Mouse (Mus musculus) embryonic facial prominence, embryonic 11.5 days (tissue): ENCODE results near the gene Tgfbr1. TPM values are rescaled to one million over a fixed set of nuclear protein-coding genes. Genes with fewer than 3 reads are reported as not detected.

Experiments used
- ATAC-seq: fragments of 200-750 bp; cut with Nextera tagmentation; replicated peaks from 2 replicates; pipeline ENCODE4 v1.8.0; 2017; ENCODE audit warnings: low read depth; ENCODE audit not compliant: insufficient number of reproducible peaks, low FRiP score, low TSS enrichment
- DNase-seq: peaks from one replicate; pipeline ENCODE4 v3.0.0-alpha.2; 2015; ENCODE audit warnings: low spot score
- H3K27ac ChIP-seq: fragments of 300-500 bp; sonication (generic); replicated peaks from 2 replicates; pipeline ENCODE4 v1.5.1; 2014; ENCODE audit warnings: mild to moderate bottlenecking, low read depth, low read length, control low read depth
- H3K27me3 ChIP-seq: fragments of 300-500 bp; sonication (generic); 2 replicates; pipeline ENCODE4 v1.6.1; 2014; ENCODE audit warnings: mild to moderate bottlenecking, low read length, moderate library complexity, mixed read lengths; ENCODE audit not compliant: control insufficient read depth, insufficient read depth
- H3K36me3 ChIP-seq: fragments of 300-500 bp; sonication (generic); replicated peaks from 2 replicates; pipeline ENCODE4 v1.6.1; 2014; ENCODE audit warnings: low read depth, mild to moderate bottlenecking, low read length, moderate library complexity, mixed read lengths; ENCODE audit not compliant: control insufficient read depth, insufficient read depth
- H3K4me1 ChIP-seq: fragments of 300-500 bp; sonication (generic); 2 replicates; pipeline ENCODE4 v1.6.1; 2014; ENCODE audit warnings: low read length, mixed read lengths; ENCODE audit not compliant: control insufficient read depth, insufficient read depth
- H3K4me2 ChIP-seq: fragments of 300-500 bp; sonication (generic); 2 replicates; pipeline ENCODE4 v1.6.1; 2014; ENCODE audit warnings: low read depth, mild to moderate bottlenecking, control low read depth, low read length, moderate library complexity
- H3K4me3 ChIP-seq: fragments of 300-500 bp; sonication (generic); 2 replicates; pipeline ENCODE4 v1.5.1; 2014; ENCODE audit warnings: low read depth, low read length, control low read depth
- H3K9ac ChIP-seq: fragments of 300-500 bp; sonication (generic); replicated peaks from 2 replicates; pipeline ENCODE4 v1.6.1; 2014; ENCODE audit warnings: mild to moderate bottlenecking, control low read depth, low read length
- H3K9me3 ChIP-seq: fragments of 300-500 bp; sonication (generic); replicated peaks from 2 replicates; pipeline ENCODE4 v1.6.1; 2016; ENCODE audit warnings: mild to moderate bottlenecking, low read length, inconsistent platforms, mixed read lengths; ENCODE audit not compliant: control insufficient read depth
- WGBS: fragments of 180-500 bp; shearing (Covaris S2); extraction: QIAGEN DNeasy Blood & Tissue Kit; methylation state at CpG from one replicate; pipeline ENCODE4 v1.1.7; 2014; 5-methylcytosine and 5-hydroxymethylcytosine counted together
- polyA plus RNA-seq: library from polyadenylated mRNA; unstranded; fragments of >200 nt; fragmentation: Nextera tagmentation; extraction: Ambion mirVana; gene quantifications from 2 replicates; pipeline ENCODE4 v1.2.1, GENCODE M21; 2014

Tgfbr1 gene
- polyA plus RNA-seq, 1 experiment from 2014 or later: 111 TPM

- H3K9me3 ChIP-seq: no peaks in the 10 kb centered on the region
- peak; percentile 83 for DNase-seq
- peak overlapping the region; percentile 94 for H3K4me2 ChIP-seq
- WGBS: under 1% methylated on average over 32 of the region's 32 CpGs
- H3K4me1 ChIP-seq: no peaks in the 10 kb centered on the region; the same call in 1 of the 2 replicates
- H3K36me3 ChIP-seq: no peaks in the 10 kb centered on the region
- H3K27me3 ChIP-seq: no peaks in the 10 kb centered on the region
- H3K9ac ChIP-seq: peak overlapping the region; percentile 70
- H3K27ac ChIP-seq: peak overlapping the region; percentile 80
- no peak for ATAC-seq
- peak overlapping the region; percentile 94 for H3K4me3 ChIP-seq
These were observed 861 bp upstream of the Tgfbr1 start for GRCm38 (mm10) chr4:47352061-47352661.

- Histone ChIP-seq H3K9ac (peak overlapping the region; percentile 94), H3K4me1 (no peaks in the 10 kb centered on the region; the same call in 1 of the 2 replicates), H3K4me3 (peak overlapping the region; percentile 94), H3K36me3 (no peaks in the 10 kb centered on the region), H3K9me3 (no peaks in the 10 kb centered on the region), H3K4me2 (peak overlapping the region; percentile 70), H3K27me3 (no peaks in the 10 kb centered on the region), H3K27ac (peak overlapping the region; percentile 94)
- under 1% methylated on average over 63 of the region's 73 CpGs for WGBS
- DNase-seq (peak; percentile 68), ATAC-seq (peak; percentile 66)
These were observed 542 bp downstream of the Tgfbr1 start for GRCm38 (mm10) chr4:47353416-47354111.

GRCm38 (mm10) chr4:47354304-47354703 is 1.3 kb downstream of the Tgfbr1 start:
- H3K4me3 ChIP-seq: peak overlapping the region; percentile 94
- no peaks in the 10 kb centered on the region for H3K36me3 ChIP-seq
- no peaks in the 10 kb centered on the region for H3K27me3 ChIP-seq
- no peak for ATAC-seq
- no peaks in the 10 kb centered on the region; the same call in 1 of the 2 replicates for H3K4me1 ChIP-seq
- no peak for DNase-seq
- no peaks in the 10 kb centered on the region for H3K9me3 ChIP-seq
- no peak overlapping the region for H3K27ac ChIP-seq
- no peak overlapping the region; the same call in 1 of the 2 replicates for H3K9ac ChIP-seq
- 37% methylated on average over 3 of the region's 3 CpGs for WGBS
- H3K4me2 ChIP-seq: peak overlapping the region; percentile 70

GRCm38 (mm10) chr4:47362662-47363061 is 9.6 kb downstream of the Tgfbr1 start:
- Histone ChIP-seq H3K27ac (no peak overlapping the region), H3K9me3 (no peaks in the 10 kb centered on the region), H3K4me2 (no peak overlapping the region), H3K9ac (no peak overlapping the region), H3K36me3 (no peaks in the 10 kb centered on the region), H3K27me3 (no peaks in the 10 kb centered on the region), H3K4me3 (no peak overlapping the region), H3K4me1 (no peaks in the 10 kb centered on the region)
- no peak for DNase-seq
- no peak for ATAC-seq
- WGBS: 92% methylated on average over 2 of the region's 2 CpGs

GRCm38 (mm10) chr4:47363134-47363533 is 10.1 kb downstream of the Tgfbr1 start:
- no peak overlapping the region for H3K4me3 ChIP-seq
- no peak overlapping the region for H3K4me2 ChIP-seq
- H3K27ac ChIP-seq: no peak overlapping the region
- H3K27me3 ChIP-seq: no peaks in the 10 kb centered on the region
- H3K9ac ChIP-seq: no peak overlapping the region
- no peaks in the 10 kb centered on the region for H3K36me3 ChIP-seq
- H3K4me1 ChIP-seq: no peaks in the 10 kb centered on the region
- no peaks in the 10 kb centered on the region for H3K9me3 ChIP-seq
- ATAC-seq (no peak), DNase-seq (no peak)
- 44% methylated on average over 3 of the region's 3 CpGs for WGBS

GRCm38 (mm10) chr4:47368717-47369116 is 15.7 kb downstream of the Tgfbr1 start:
- no peak overlapping the region for H3K27ac ChIP-seq
- no peaks in the 10 kb centered on the region for H3K27me3 ChIP-seq
- WGBS: 85% methylated on average over 2 of the region's 2 CpGs
- DNase-seq (no peak), ATAC-seq (no peak)
- no peaks in the 10 kb centered on the region for H3K4me1 ChIP-seq
- no peak overlapping the region for H3K9ac ChIP-seq
- H3K9me3 ChIP-seq: no peaks in the 10 kb centered on the region
- H3K36me3 ChIP-seq: no peaks in the 10 kb centered on the region
- no peak overlapping the region for H3K4me2 ChIP-seq
- no peak overlapping the region for H3K4me3 ChIP-seq

- 70% methylated on average over 1 of the region's 1 CpGs for WGBS
- no peaks in the 10 kb centered on the region for H3K4me1 ChIP-seq
- ATAC-seq (no peak), DNase-seq (no peak)
- no peak overlapping the region for H3K4me3 ChIP-seq
- no peak overlapping the region for H3K9ac ChIP-seq
- no peaks in the 10 kb centered on the region for H3K9me3 ChIP-seq
- H3K4me2 ChIP-seq: no peak overlapping the region
- H3K36me3 ChIP-seq: no peaks in the 10 kb centered on the region
- no peaks in the 10 kb centered on the region for H3K27me3 ChIP-seq
- no peak overlapping the region for H3K27ac ChIP-seq
These were observed 25.7 kb downstream of the Tgfbr1 start for GRCm38 (mm10) chr4:47378716-47379115.

GRCm38 (mm10) chr4:47382426-47382825 is 29.4 kb downstream of the Tgfbr1 start:
- H3K9ac ChIP-seq: no peak overlapping the region
- ATAC-seq: no peak
- H3K27me3 ChIP-seq: no peaks in the 10 kb centered on the region
- no peak for DNase-seq
- no peaks in the 10 kb centered on the region for H3K9me3 ChIP-seq
- 83% methylated on average over 1 of the region's 1 CpGs for WGBS
- H3K27ac ChIP-seq: no peak overlapping the region
- H3K4me2 ChIP-seq: no peak overlapping the region
- H3K36me3 ChIP-seq: no peaks in the 10 kb centered on the region; the same call in 1 of the 2 replicates
- H3K4me3 ChIP-seq: no peak overlapping the region
- H3K4me1 ChIP-seq: no peaks in the 10 kb centered on the region
